ENCODE assay signal across 9 mouse cellular contexts in genomic region chr8:79079196-79079561, GRCm38 (mm10). TPM values are rescaled to one million over a fixed set of nuclear protein-coding genes. Genes with fewer than 3 reads are reported as not detected.
DNase-seq lines count a peak whose midpoint lies in the region; ATAC-seq and TF ChIP-seq lines count a peak whose summit lies in the region.
"Had no signal": no experiment of that assay in that cellular context is flagged by ENCODE, and none has a peak within 500 bp of the region (broad histone marks: within the 10 kb centered on the region; RNA-seq: fewer than 3 reads in every experiment).

No protein-coding gene starts in this region.

- no peak for TF ChIP-seq CTCF in E14TG2a.4 (conservative IDR thresholded peaks at IDR 0.05; ENCODE audit: low read length)

- H3K27ac ChIP-seq in forebrain, embryonic 14.5 days (ENCODE audit: low read depth, low read length), result peak overlapping the region; percentile 69; the same call in 1 of the 2 replicates
- no peak overlapping the region for H3K27ac ChIP-seq in limb, embryonic 14.5 days (replicated peaks; ENCODE audit: low read depth, low read length)

- 0 out of 2 replicates have a peak overlapping the region, but pooled peaks have one; percentile 17 for H3K4me3 ChIP-seq in E14TG2a.4 (replicated peaks; ENCODE audit: low read length)
- H3K4me3 ChIP-seq in forebrain, embryonic 14.5 days (ENCODE audit: low read depth, low read length), result no peak overlapping the region
- H3K4me3 ChIP-seq in limb, embryonic 14.5 days (replicated peaks; ENCODE audit: low read length), result no peak overlapping the region

- H3K4me1 ChIP-seq in E14TG2a.4 (replicated peaks; ENCODE audit: low read depth, low read length), result peaks cover 53% of the 10 kb centered on the region
- H3K4me1 ChIP-seq in forebrain, embryonic 14.5 days (ENCODE audit: control insufficient read depth, insufficient read depth, low read length), result peaks cover 25% of the 10 kb centered on the region
- peaks cover 13% of the 10 kb centered on the region for H3K4me1 ChIP-seq in limb, embryonic 14.5 days (ENCODE audit: control insufficient read depth, insufficient read depth, low read length)

- peaks cover 55% of the 10 kb centered on the region for H3K36me3 ChIP-seq in E14TG2a.4 (ENCODE audit: insufficient read depth, low read length)
- peaks cover 24% of the 10 kb centered on the region for H3K36me3 ChIP-seq in forebrain, embryonic 14.5 days (ENCODE audit: control insufficient read depth, insufficient read depth, low read length)
- H3K36me3 ChIP-seq in limb, embryonic 14.5 days (ENCODE audit: control insufficient read depth, insufficient read depth, low read length), result peaks cover 44% of the 10 kb centered on the region

- peak; percentile 31 to 38 for DNase-seq in frontal cortex, postnatal 36 days (ENCODE audit: low spot score in 2 of 2)
- DNase-seq in frontal cortex, postnatal 14 days (ENCODE audit: low spot score in 2 of 2), result no peak
- DNase-seq in forebrain, embryonic 14.5 days (ENCODE audit: low spot score), result no peak
- DNase-seq in limb, embryonic 14.5 days (ENCODE audit: low spot score), result peak; percentile 26
- no peak for DNase-seq in urinary bladder, postnatal 4 days (ENCODE audit: low spot score in 2 of 2)
- DNase-seq in thymus, postnatal 25 days, result no peak
- DNase-seq: lung, embryonic 14.5 days had no signal

- H3K9me3 ChIP-seq in E14TG2a.4 (ENCODE audit: low read length), result no peaks in the 10 kb centered on the region
- no peaks in the 10 kb centered on the region for H3K9me3 ChIP-seq in forebrain, embryonic 14.5 days (replicated peaks; ENCODE audit: control insufficient read depth, low read length)
- no peaks in the 10 kb centered on the region for H3K9me3 ChIP-seq in limb, embryonic 14.5 days (ENCODE audit: control insufficient read depth, low read length)

- no peak overlapping the region for H3K4me2 ChIP-seq in forebrain, embryonic 14.5 days (ENCODE audit: low read length)
- no peak overlapping the region for H3K4me2 ChIP-seq in limb, embryonic 14.5 days (replicated peaks; ENCODE audit: low read depth, low read length, severe bottlenecking)
- H3K4me2 ChIP-seq: lung, embryonic 14.5 days had no signal

- H3K27me3 ChIP-seq in E14TG2a.4 (ENCODE audit: insufficient read depth, low read length), result no peaks in the 10 kb centered on the region
- no peaks in the 10 kb centered on the region for H3K27me3 ChIP-seq in forebrain, embryonic 14.5 days (replicated peaks; ENCODE audit: control insufficient read depth, insufficient read depth, low read length)
- no peaks in the 10 kb centered on the region for H3K27me3 ChIP-seq in limb, embryonic 14.5 days (ENCODE audit: control insufficient read depth, insufficient read depth, low read length)

- no peak for TF ChIP-seq POLR2A in limb, embryonic 14.5 days (IDR thresholded peaks at IDR 0.05; ENCODE audit: borderline replicate concordance, extremely low read depth, insufficient read depth, insufficient read length)

- 72% methylated on average over 3 of the region's 3 CpGs for WGBS in forebrain, embryonic 14.5 days
- WGBS in limb, embryonic 14.5 days, result 70% methylated on average over 3 of the region's 3 CpGs

- H3K9ac ChIP-seq in forebrain, embryonic 14.5 days (ENCODE audit: low read length), result 0 out of 2 replicates have a peak overlapping the region, but pooled peaks have one; percentile 17
- no peak overlapping the region for H3K9ac ChIP-seq in limb, embryonic 14.5 days (ENCODE audit: low read depth, low read length, severe bottlenecking)
- H3K9ac ChIP-seq: lung, embryonic 14.5 days had no signal

- ATAC-seq in forebrain, embryonic 14.5 days, result no peak
- ATAC-seq in limb, embryonic 14.5 days (ENCODE audit: low FRiP score, low read depth), result peak; percentile 45; the same call in 1 of the 2 replicates
- no peak for ATAC-seq in inflammation-experienced regulatory T-cells, adult 6 months

RNA-seq across cellular contexts. Expression of gene Zfp827, which starts 50.9 kb away (rescaled TPM):
- polyA plus RNA-seq in forebrain, embryonic 14.5 days (2014; fragmentation: Nextera tagmentation; extraction: Ambion mirVana), result 10.2 and 12.2 TPM in 2 replicates
- polyA plus RNA-seq in limb, embryonic 14.5 days (2012; rRNA removed), result 35.2 and 47.8 TPM in 2 replicates
- 15.1 and 19.3 TPM in 2 replicates for polyA plus RNA-seq in limb, embryonic 14.5 days (2014; fragmentation: Nextera tagmentation; extraction: Ambion mirVana)
- polyA plus RNA-seq in inflammation-experienced regulatory T-cells, adult 6 months (2017; shearing (Covaris generic)), result 1 to 10 TPM; 2.0 to 7.7 (median 6.2) TPM

Comparison
In these comparisons a context has a peak if more than half of its experiments do, and no peak if none do; other contexts are left out.
1. DNase-seq: peak in frontal cortex, postnatal 36 days (2 of 2) and limb, embryonic 14.5 days (single experiment); none in frontal cortex, postnatal 14 days (0 of 2), forebrain, embryonic 14.5 days (single experiment), urinary bladder, postnatal 4 days (0 of 2) and thymus, postnatal 25 days (single experiment).